Mouse (Mus musculus) C2C12 (cell line): ENCODE results near the gene Psap.

Source experiments
- CTCF ChIP-seq: IDR thresholded peaks from one replicate; pipeline ENCODE4 v1.5.1; 2011; ENCODE audit not compliant: control insufficient read depth, insufficient read depth, insufficient read length
- USF1 ChIP-seq: IDR thresholded peaks from one replicate; pipeline ENCODE4 v1.6.1; 2011; ENCODE audit warnings: low read depth, mild to moderate bottlenecking, control low read depth, moderate library complexity

GRCm38 (mm10) chr10:60349644-60350043, 72.2 kb downstream of the Psap start:
- TF ChIP-seq CTCF = no peak
- no peak for TF ChIP-seq USF1
